Mouse (Mus musculus): ENCODE data around the gene Calcrl.

Gene Calcrl

GRCm38 (mm10) chr2:84316185-84316805, 108.9 kb downstream of the Calcrl start:
- no peak for DNase-seq (ENCODE audit: low spot score)

GRCm38 (mm10) chr2:84296517-84296916, 128.7 kb downstream of the Calcrl start:
- DNase-seq (ENCODE audit: low spot score), result no peak

GRCm38 (mm10) chr2:84295068-84295467, 130.1 kb downstream of the Calcrl start:
- no peak for DNase-seq (ENCODE audit: low spot score)

GRCm38 (mm10) chr2:84294611-84295010, 130.6 kb downstream of the Calcrl start:
- no peak for DNase-seq (ENCODE audit: low spot score)

- DNase-seq (ENCODE audit: low spot score), result no peak
Measured at GRCm38 (mm10) chr2:84292351-84293000, 132.7 kb downstream of the Calcrl start.

- no peak for DNase-seq (ENCODE audit: low spot score)
Measured at GRCm38 (mm10) chr2:84288940-84289557, 136.2 kb downstream of the Calcrl start.
